Mouse (Mus musculus) cortical plate, adult 2 months (tissue): ENCODE measurements around the gene Tub.

Experiments
- CTCF ChIP-seq: fragments of 200-500 bp; IDR thresholded peaks from 2 replicates; pipeline ENCODE4 v1.5.1; 2011; ENCODE audit warnings: mild to moderate bottlenecking, control low read depth, low read length; ENCODE audit not compliant: insufficient read depth; ENCODE audit errors: extremely low read depth
- POLR2A ChIP-seq: fragments of 200-500 bp; IDR thresholded peaks from 2 replicates; pipeline ENCODE4 v1.6.1; 2011; ENCODE audit warnings: mild to moderate bottlenecking, low read length, control low read depth; ENCODE audit not compliant: insufficient read depth; ENCODE audit errors: extremely low read depth

- TF ChIP-seq CTCF (no peak), POLR2A (no peak)
These were observed 132.4 kb downstream of the Tub start for GRCm38 (mm10) chr7:109082269-109083112.
